Mouse (Mus musculus) lung, embryonic 15.5 days (tissue): ENCODE measurements around the gene Mdh2. TPM values are rescaled to one million over a fixed set of nuclear protein-coding genes. Genes with fewer than 3 reads are reported as not detected.

Experiments used
- ATAC-seq: fragments of 200-750 bp; cut with Nextera tagmentation; 2 replicates; pipeline ENCODE4 v1.8.0; 2017; ENCODE audit warnings: moderate number of reproducible peaks, borderline replicate concordance; ENCODE audit not compliant: low FRiP score, low TSS enrichment; ENCODE audit errors: extremely low read depth
- H3K27ac ChIP-seq: fragments of 300-500 bp; sonication (generic); 2 replicates; pipeline ENCODE4 v1.5.1; 2015; ENCODE audit warnings: moderate library complexity, mild to moderate bottlenecking, inconsistent platforms
- H3K27me3 ChIP-seq: fragments of 300-500 bp; sonication (generic); 2 replicates; pipeline ENCODE4 v1.6.1; 2015; ENCODE audit warnings: inconsistent platforms
- H3K36me3 ChIP-seq: fragments of 300-500 bp; sonication (generic); 2 replicates; pipeline ENCODE4 v1.6.1; 2015; ENCODE audit warnings: inconsistent platforms
- H3K4me1 ChIP-seq: fragments of 300-500 bp; sonication (generic); 2 replicates; pipeline ENCODE4 v1.6.1; 2015; ENCODE audit warnings: inconsistent platforms
- H3K4me2 ChIP-seq: fragments of 300-500 bp; sonication (generic); 2 replicates; pipeline ENCODE4 v1.6.1; 2015; ENCODE audit warnings: inconsistent platforms, mild to moderate bottlenecking, moderate library complexity
- H3K4me3 ChIP-seq: fragments of 300-500 bp; sonication (generic); 2 replicates; pipeline ENCODE4 v1.5.1; 2015; ENCODE audit warnings: mild to moderate bottlenecking, inconsistent platforms
- H3K9ac ChIP-seq: fragments of 300-500 bp; sonication (generic); 2 replicates; pipeline ENCODE4 v1.6.1; 2015; ENCODE audit warnings: inconsistent platforms
- H3K9me3 ChIP-seq: fragments of 300-500 bp; sonication (generic); 2 replicates; pipeline ENCODE4 v1.6.1; 2016; ENCODE audit warnings: inconsistent platforms
- WGBS: fragments of 180-500 bp; shearing (Covaris S2); methylation state at CpG from one replicate; pipeline ENCODE4 v1.1.7; 2015; 5-methylcytosine and 5-hydroxymethylcytosine counted together
- polyA plus RNA-seq: library from polyadenylated mRNA; unstranded; fragments of >200 nt; fragmentation: Nextera tagmentation; extraction: Ambion mirVana; gene quantifications from 2 replicates; pipeline ENCODE4 v1.2.1, GENCODE M21; 2015

The Mdh2 gene
- polyA plus RNA-seq, 1 experiment from 2014 or later = 462 TPM

DNA sequence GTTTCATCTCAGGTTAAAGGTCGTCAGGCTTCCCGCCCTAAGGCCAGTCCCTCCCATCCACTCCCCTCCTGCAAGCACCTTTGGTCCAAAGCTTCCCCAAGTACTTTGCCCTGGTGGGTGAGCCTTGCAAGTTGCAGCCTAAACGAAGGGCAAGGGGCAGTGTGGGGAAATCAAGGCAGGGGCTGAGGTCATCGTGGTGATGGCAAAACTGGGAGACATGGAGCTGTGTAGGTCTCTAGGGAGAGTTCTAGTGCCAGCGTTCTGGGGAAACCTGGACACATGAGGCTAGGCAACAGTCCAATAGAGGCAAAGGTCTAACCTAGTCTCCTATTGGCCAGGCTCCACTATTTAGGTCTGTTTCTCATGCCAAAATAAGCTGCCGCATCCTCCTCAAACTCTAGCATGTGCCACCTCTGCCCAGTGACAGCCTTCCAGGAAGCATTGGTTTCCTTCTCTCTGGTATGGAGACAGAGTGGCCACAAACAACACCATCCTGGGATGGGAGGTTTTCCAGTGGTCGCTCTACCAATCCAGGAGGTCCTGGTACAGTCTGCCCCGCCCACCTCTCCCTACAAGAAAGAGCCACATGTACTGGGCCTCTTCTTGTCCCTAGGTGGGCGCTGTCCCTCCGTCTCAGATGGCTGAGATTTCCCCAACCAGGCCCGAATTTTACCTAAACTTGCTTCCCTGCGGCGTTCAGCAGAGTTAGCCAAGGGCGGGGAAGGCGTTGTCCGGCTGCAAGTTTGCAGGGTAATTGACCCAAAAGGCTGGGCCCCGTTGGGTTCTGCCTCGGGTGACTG lies 35.1 kb upstream of the Mdh2 start:
- WGBS = 22% methylated on average over 18 of the region's 18 CpGs

DNA sequence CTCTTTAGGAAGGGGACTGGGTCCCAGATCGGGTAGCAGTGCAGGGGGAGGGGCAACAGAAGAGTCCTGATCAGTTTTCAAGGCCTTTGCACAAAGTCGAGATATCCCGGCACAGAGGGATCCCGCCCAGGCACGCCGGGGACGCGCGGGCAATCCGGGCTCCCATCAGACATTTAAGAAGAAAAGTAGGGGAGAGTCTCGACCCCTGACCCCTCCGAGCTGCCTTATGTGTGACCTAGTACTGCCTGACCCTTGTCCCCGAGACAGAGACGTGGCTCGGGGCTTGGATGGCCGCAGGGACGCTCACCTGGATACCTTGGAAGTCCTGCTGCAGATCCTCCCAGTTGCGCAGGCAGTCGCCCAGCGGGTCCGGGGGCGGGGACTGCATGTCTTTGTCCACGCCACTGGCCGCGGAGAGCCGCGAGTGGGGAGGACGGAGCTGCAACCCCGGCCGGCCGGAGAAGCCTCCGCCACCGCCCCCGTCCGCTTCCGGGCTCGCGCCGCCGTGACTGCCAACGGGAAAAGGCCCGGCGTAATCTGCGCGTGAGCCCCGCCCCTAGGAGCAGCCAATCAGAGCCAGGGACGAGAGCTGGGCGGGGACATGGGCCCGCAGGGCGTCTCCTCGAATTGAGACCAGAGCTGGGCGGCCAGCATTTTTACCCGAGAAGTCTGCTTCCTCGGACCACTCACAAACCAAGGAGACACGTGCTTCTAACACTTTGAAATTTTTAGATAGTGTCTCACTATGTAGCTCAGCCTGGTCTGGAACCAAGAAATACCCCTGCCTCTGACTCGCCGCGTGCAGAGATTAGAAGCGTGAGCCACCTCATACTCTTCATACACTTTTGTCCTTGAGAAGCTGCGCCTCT lies 34.3 kb upstream of the Mdh2 start, which contains the start of gene Tmem120a:
Gene Tmem120a, minus strand, starts transcription at position 708 of the 869 bp plus-strand sequence.
- H3K4me1 ChIP-seq = peaks cover 15% of the 10 kb centered on the region
- ATAC-seq = peak; percentile 95
- peaks cover 4% of the 10 kb centered on the region; the same call in 1 of the 2 replicates for H3K36me3 ChIP-seq
- WGBS = under 1% methylated on average over 60 of the region's 60 CpGs
- peak within 1 kb of the TSS; percentile 89 for H3K4me3 ChIP-seq
- no peaks in the 10 kb centered on the region for H3K27me3 ChIP-seq
- peak within 1 kb of the TSS; percentile 90 for H3K4me2 ChIP-seq
- H3K9me3 ChIP-seq = no peaks in the 10 kb centered on the region
- H3K27ac ChIP-seq = peak within 1 kb of the TSS; percentile 59
- peak within 1 kb of the TSS; percentile 70 for H3K9ac ChIP-seq

More for the DNA sequence above, 35.1 kb upstream of the Mdh2 start:
- Histone ChIP-seq H3K27ac (no peak overlapping the region), H3K9ac (peak overlapping the region; percentile 70), H3K4me1 (peaks cover 15% of the 10 kb centered on the region), H3K9me3 (no peaks in the 10 kb centered on the region), H3K27me3 (no peaks in the 10 kb centered on the region), H3K4me3 (peak overlapping the region; percentile 89), H3K4me2 (peak overlapping the region; percentile 90), H3K36me3 (peaks cover 4% of the 10 kb centered on the region; the same call in 1 of the 2 replicates)
- ATAC-seq = peak; percentile 47; the same call in 1 of the 2 replicates

DNA sequence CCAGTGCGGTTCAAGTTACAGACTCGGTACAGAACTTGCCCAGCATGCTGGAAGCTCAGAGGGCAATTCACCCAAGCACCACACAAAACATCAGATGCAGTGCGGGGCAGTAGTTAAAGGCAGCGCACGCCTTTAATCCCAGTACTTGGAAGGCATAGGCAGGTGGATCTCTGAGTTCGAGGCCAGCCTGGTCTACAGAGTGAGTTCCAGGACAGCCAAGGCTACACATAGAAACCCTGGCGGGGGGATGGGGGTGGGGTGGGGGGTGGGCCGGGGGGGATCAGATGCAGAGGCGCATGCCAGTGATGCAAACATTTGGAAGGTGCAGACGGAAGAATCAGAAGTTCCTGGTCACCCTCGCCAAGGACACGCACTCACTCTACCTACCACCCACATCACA lies 33.5 kb upstream of the Mdh2 start:
- Histone ChIP-seq H3K4me3 (peak overlapping the region; percentile 89), H3K9me3 (no peaks in the 10 kb centered on the region), H3K9ac (peak overlapping the region; percentile 70), H3K4me1 (peaks cover 15% of the 10 kb centered on the region), H3K27ac (peak overlapping the region; percentile 59), H3K4me2 (peak overlapping the region; percentile 90), H3K36me3 (peaks cover 4% of the 10 kb centered on the region; the same call in 1 of the 2 replicates), H3K27me3 (no peaks in the 10 kb centered on the region)
- 22% methylated on average over 12 of the region's 12 CpGs for WGBS
- no peak for ATAC-seq

DNA sequence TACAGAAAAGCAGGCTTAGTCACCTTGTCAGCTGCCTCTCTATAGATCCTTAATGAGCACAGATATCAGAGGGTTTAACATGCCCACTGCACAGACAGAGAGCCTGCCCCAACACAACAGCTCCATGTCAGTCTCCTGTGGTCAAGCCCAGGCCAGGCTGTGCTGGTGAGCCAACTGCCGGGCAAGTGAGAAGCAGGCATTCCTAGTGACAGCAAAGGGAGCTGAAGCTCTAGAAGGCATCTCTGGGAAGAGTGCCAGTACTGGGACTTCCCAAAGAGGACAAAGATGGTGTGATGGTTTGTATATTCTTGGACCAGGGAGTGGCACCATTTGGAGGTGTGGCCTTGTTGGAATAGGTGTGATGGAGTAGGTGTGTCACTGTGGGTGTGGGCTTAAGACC lies 27.2 kb upstream of the Mdh2 start:
- H3K36me3 ChIP-seq = no peaks in the 10 kb centered on the region
- no peaks in the 10 kb centered on the region for H3K4me1 ChIP-seq
- H3K9ac ChIP-seq = no peak overlapping the region
- no peak overlapping the region for H3K4me2 ChIP-seq
- H3K27ac ChIP-seq = no peak overlapping the region
- H3K4me3 ChIP-seq = no peak overlapping the region
- H3K9me3 ChIP-seq = no peaks in the 10 kb centered on the region
- no peaks in the 10 kb centered on the region for H3K27me3 ChIP-seq
- ATAC-seq = no peak
- 89% methylated on average over 1 of the region's 1 CpGs for WGBS

DNA sequence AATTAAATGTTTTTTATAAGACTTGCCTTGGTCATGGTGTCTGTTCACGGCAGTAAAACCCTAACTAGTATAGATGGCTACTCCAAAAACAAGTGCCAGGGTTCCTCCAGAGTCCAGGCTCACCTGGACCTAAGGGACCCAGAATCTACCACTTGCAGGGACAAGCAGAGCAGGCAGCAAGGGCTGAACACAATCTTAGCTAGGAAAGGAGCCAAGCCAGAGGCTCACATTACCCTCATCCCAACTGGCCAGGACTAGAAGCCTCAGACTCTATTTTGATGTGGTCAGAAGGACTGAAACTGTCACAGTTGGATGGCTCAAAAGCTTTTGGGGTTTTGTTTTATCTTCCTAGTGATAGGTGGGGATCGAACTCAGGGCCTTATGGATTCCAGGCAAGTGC lies 26.7 kb upstream of the Mdh2 start:
- no peak overlapping the region for H3K9ac ChIP-seq
- 71% methylated on average over 2 of the region's 2 CpGs for WGBS

GRCm38 (mm10) chr5:135761881-135762280 lies 16.4 kb upstream of the Mdh2 start:
- no peak overlapping the region for H3K4me2 ChIP-seq
- no peak overlapping the region for H3K9ac ChIP-seq
- WGBS = 55% methylated on average over 3 of the region's 3 CpGs
- no peaks in the 10 kb centered on the region for H3K36me3 ChIP-seq
- H3K4me1 ChIP-seq = no peaks in the 10 kb centered on the region
- no peaks in the 10 kb centered on the region for H3K9me3 ChIP-seq
- H3K4me3 ChIP-seq = no peak overlapping the region
- no peak for ATAC-seq
- H3K27me3 ChIP-seq = no peaks in the 10 kb centered on the region
- no peak overlapping the region for H3K27ac ChIP-seq

More for the DNA sequence above, 26.7 kb upstream of the Mdh2 start:
- Histone ChIP-seq H3K27ac (no peak overlapping the region), H3K4me3 (no peak overlapping the region), H3K4me1 (no peaks in the 10 kb centered on the region), H3K27me3 (no peaks in the 10 kb centered on the region), H3K4me2 (no peak overlapping the region), H3K36me3 (no peaks in the 10 kb centered on the region), H3K9me3 (no peaks in the 10 kb centered on the region)
- ATAC-seq = no peak

DNA sequence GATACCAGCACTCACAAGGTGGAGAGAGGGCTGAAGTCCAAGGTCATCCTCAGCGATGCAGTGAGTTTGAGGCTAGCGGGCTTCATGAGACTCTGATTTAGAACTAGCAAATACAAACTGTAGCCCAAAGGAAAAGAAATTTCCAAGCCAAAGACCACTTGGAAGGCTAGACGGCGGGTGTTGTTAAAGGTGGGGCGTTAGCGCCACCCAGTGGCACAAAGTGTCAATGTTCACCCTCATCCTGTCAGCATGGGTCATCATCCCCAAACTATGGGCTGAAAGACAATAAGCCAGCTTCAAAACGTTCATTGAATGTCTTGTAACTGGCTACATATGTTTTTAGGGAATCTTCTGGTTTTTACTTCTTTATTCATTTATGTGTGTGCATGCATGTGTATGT lies 14.8 kb upstream of the Mdh2 start:
- Histone ChIP-seq H3K27me3 (no peaks in the 10 kb centered on the region), H3K9me3 (no peaks in the 10 kb centered on the region), H3K4me2 (no peak overlapping the region), H3K4me1 (no peaks in the 10 kb centered on the region), H3K9ac (no peak overlapping the region), H3K4me3 (no peak overlapping the region), H3K27ac (no peak overlapping the region), H3K36me3 (no peaks in the 10 kb centered on the region)
- 3% methylated on average over 7 of the region's 7 CpGs for WGBS
- no peak for ATAC-seq

GRCm38 (mm10) chr5:135764971-135765370 lies 13.3 kb upstream of the Mdh2 start:
- no peak overlapping the region for H3K27ac ChIP-seq
- H3K9me3 ChIP-seq = no peaks in the 10 kb centered on the region
- ATAC-seq = no peak
- H3K9ac ChIP-seq = no peak overlapping the region
- 45% methylated on average over 3 of the region's 3 CpGs for WGBS
- no peaks in the 10 kb centered on the region for H3K4me1 ChIP-seq
- no peak overlapping the region for H3K4me3 ChIP-seq
- H3K27me3 ChIP-seq = no peaks in the 10 kb centered on the region
- H3K4me2 ChIP-seq = no peak overlapping the region
- H3K36me3 ChIP-seq = no peaks in the 10 kb centered on the region

- Histone ChIP-seq H3K9me3 (no peaks in the 10 kb centered on the region), H3K4me2 (no peak overlapping the region), H3K27ac (no peak overlapping the region), H3K27me3 (no peaks in the 10 kb centered on the region), H3K9ac (no peak overlapping the region), H3K4me1 (peaks cover 3% of the 10 kb centered on the region), H3K36me3 (no peaks in the 10 kb centered on the region), H3K4me3 (no peak overlapping the region)
- whole genome bisulfite sequencing = 35% methylated on average over 3 of the region's 3 CpGs
- ATAC-seq = no peak
Observed at GRCm38 (mm10) chr5:135772519-135772918, 5.8 kb upstream of the Mdh2 start.

DNA sequence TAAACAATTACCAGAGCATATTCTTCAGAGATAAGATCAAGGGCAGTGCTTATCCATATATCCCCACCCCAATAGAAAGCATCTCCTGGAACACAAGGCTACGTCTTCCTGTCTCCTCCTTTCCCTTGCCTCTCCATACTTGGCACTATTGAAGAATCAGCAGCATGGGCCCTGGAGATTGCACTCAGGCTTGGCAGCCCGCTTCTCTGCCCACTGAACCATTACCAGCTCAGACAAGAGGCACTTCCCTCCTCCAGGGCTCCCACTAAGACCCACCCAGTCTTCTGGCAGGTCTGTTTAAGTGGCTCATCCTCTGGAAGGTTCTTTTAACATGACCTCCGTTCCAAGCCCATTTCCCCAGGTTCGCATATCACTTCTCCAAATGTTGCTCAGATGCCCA lies 1.7 kb upstream of the Mdh2 start:
- no peak overlapping the region for H3K27ac ChIP-seq
- H3K4me1 ChIP-seq = peaks cover 23% of the 10 kb centered on the region
- H3K9me3 ChIP-seq = no peaks in the 10 kb centered on the region
- no peak for ATAC-seq
- H3K4me2 ChIP-seq = no peak overlapping the region
- no peaks in the 10 kb centered on the region for H3K27me3 ChIP-seq
- WGBS = 71% methylated on average over 4 of the region's 4 CpGs
- H3K36me3 ChIP-seq = peaks cover under 1% of the 10 kb centered on the region
- H3K9ac ChIP-seq = no peak overlapping the region
- H3K4me3 ChIP-seq = no peak overlapping the region

- Histone ChIP-seq H3K27me3 (no peaks in the 10 kb centered on the region), H3K36me3 (peaks cover 7% of the 10 kb centered on the region), H3K27ac (peak within 1 kb of the TSS; percentile 91), H3K4me3 (peak within 1 kb of the TSS; percentile 75), H3K9ac (peak within 1 kb of the TSS; percentile 87), H3K4me1 (peaks cover 23% of the 10 kb centered on the region), H3K4me2 (peak within 1 kb of the TSS; percentile 79), H3K9me3 (no peaks in the 10 kb centered on the region)
- peak; percentile 95 for ATAC-seq
- WGBS = under 1% methylated on average over 44 of the region's 45 CpGs
Observed at GRCm38 (mm10) chr5:135777796-135778470, 347 bp upstream of the Mdh2 start, which contains the start of gene Styxl1. Styxl1 (minus strand) TSS chr5:135778385.
